Mouse (Mus musculus) midbrain, embryonic 10.5 days (tissue): Measurements from ENCODE around the gene Abca7. TPM values are rescaled to one million over a fixed set of nuclear protein-coding genes. Genes with fewer than 3 reads are reported as not detected.

ENCODE experiments used
- DNase-seq: peaks from one replicate; pipeline ENCODE4 v3.0.0-alpha.2; 2017; ENCODE audit warnings: low spot score
- H3K27ac ChIP-seq: fragments of 300-500 bp; sonication (generic); replicated peaks from 2 replicates; pipeline ENCODE4 v1.5.1; 2016; ENCODE audit warnings: mild to moderate bottlenecking
- H3K27me3 ChIP-seq: fragments of 300-500 bp; sonication (generic); 2 replicates; pipeline ENCODE4 v1.6.1; 2016; ENCODE audit warnings: low read depth, mild to moderate bottlenecking; ENCODE audit not compliant: poor library complexity, severe bottlenecking
- H3K36me3 ChIP-seq: fragments of 300-500 bp; sonication (generic); 2 replicates; pipeline ENCODE4 v1.6.1; 2016; ENCODE audit warnings: mild to moderate bottlenecking, moderate library complexity
- H3K4me1 ChIP-seq: fragments of 300-500 bp; sonication (generic); 2 replicates; pipeline ENCODE4 v1.6.1; 2016
- H3K4me3 ChIP-seq: fragments of 300-500 bp; sonication (generic); 2 replicates; pipeline ENCODE4 v1.5.1; 2016; ENCODE audit warnings: mild to moderate bottlenecking, moderate library complexity
- H3K9me3 ChIP-seq: fragments of 300-500 bp; sonication (generic); replicated peaks from 2 replicates; pipeline ENCODE4 v1.6.1; 2016; ENCODE audit warnings: mild to moderate bottlenecking
- WGBS: fragments of 180-500 bp; shearing (Covaris S2); methylation state at CpG from one replicate; pipeline ENCODE4 v1.1.7; 2016; 5-methylcytosine and 5-hydroxymethylcytosine counted together
- polyA plus RNA-seq: library from polyadenylated mRNA; unstranded; fragments of >200 nt; fragmentation: Nextera tagmentation; extraction: Ambion mirVana; gene quantifications from 2 replicates; pipeline ENCODE4 v1.2.1, GENCODE M21; 2016

Abca7 gene
- polyA plus RNA-seq, 1 experiment from 2014 or later, result 3.2 TPM

DNA sequence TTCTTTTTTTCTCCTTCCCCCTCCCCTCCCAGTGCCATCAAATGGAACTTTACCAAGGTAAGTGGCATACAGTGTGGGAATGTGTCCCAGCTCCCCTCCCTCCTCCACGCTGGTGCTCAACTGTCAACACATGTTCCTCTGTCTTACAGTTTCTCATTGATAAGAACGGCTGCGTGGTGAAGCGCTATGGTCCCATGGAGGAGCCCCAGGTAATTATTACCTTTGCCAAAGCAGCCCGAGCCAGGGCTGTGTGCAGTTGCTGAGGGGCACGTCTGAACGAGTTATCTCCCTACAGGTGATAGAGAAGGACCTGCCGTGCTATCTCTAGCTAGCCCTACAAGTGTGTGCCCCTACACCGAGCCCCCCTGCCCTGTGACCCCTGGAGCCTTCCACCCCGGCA, 59.6 kb downstream of the Abca7 start:
- peaks cover 56% of the 10 kb centered on the region for H3K36me3 ChIP-seq
- no peak for DNase-seq
- no peaks in the 10 kb centered on the region for H3K27me3 ChIP-seq
- peak overlapping the region; percentile 95; the same call in 1 of the 2 replicates for H3K4me3 ChIP-seq
- no peaks in the 10 kb centered on the region for H3K9me3 ChIP-seq
- peaks cover 51% of the 10 kb centered on the region for H3K4me1 ChIP-seq
- no peak overlapping the region for H3K27ac ChIP-seq
- 94% methylated on average over 9 of the region's 10 CpGs for WGBS

DNA sequence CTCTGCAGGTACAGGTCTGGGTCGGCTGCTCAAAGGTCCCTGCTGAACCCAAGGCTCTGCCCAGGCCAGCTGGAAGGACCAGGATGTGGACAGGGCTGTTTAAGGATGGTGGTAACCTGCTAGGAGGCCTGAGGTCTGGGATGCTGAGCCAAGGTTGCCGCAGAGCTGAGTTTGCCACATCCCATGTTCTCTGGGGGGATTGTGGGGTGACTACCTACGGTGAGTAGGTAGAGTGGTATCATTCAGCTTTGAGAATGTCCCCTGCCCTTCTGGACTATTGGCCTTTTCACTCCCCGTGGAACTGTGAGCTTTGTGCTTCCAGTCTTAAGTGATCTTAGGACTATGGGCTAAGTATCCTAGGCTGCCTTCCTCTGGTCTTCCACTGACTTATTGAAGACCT, 60.2 kb downstream of the Abca7 start:
- H3K4me3 ChIP-seq, result no peak overlapping the region
- H3K27ac ChIP-seq, result no peak overlapping the region
- DNase-seq, result no peak
- H3K36me3 ChIP-seq, result peaks cover 62% of the 10 kb centered on the region
- WGBS, result 89% methylated on average over 4 of the region's 4 CpGs
- no peaks in the 10 kb centered on the region for H3K27me3 ChIP-seq
- H3K4me1 ChIP-seq, result peaks cover 45% of the 10 kb centered on the region
- no peaks in the 10 kb centered on the region for H3K9me3 ChIP-seq

DNA sequence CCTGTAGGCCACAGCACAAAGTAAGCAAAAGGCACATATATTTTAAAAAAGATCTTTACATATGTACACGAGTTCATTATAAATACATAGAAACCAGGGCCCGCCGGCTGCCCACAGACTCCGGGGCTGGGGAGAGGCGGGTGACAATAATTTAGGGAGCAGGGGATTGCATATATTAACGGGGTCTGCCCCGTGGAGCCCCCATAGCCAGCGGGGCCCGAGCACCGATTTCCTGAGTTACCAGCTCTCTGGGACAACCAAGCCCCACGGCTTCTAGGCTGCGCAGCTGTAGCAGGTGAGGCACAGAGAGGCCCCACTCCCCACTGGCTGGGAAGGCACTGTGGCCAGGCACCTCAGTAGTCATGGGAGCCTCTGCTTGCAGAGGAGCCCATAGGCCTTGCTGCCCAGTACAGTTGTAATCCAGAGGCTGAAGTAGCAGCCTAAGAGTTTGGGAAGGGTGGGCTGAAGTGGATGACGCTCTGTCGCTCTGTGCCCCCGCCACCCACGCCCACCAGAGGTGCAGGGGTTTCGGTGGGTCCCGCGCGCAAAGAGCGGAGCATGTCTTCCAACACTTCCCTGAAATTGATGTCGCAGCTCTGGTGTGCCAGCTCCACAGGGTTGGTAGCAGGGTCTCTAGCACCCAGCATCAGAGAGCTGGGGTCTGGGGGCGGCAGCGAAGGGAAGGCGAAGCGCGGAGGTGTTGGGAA, 60.8 kb downstream of the Abca7 start:
- Histone ChIP-seq H3K9me3 (no peaks in the 10 kb centered on the region), H3K36me3 (peaks cover 68% of the 10 kb centered on the region), H3K27me3 (no peaks in the 10 kb centered on the region), H3K4me1 (peaks cover 38% of the 10 kb centered on the region), H3K4me3 (no peak overlapping the region), H3K27ac (no peak overlapping the region)
- WGBS, result 90% methylated on average over 27 of the region's 27 CpGs
- DNase-seq, result no peak

DNA sequence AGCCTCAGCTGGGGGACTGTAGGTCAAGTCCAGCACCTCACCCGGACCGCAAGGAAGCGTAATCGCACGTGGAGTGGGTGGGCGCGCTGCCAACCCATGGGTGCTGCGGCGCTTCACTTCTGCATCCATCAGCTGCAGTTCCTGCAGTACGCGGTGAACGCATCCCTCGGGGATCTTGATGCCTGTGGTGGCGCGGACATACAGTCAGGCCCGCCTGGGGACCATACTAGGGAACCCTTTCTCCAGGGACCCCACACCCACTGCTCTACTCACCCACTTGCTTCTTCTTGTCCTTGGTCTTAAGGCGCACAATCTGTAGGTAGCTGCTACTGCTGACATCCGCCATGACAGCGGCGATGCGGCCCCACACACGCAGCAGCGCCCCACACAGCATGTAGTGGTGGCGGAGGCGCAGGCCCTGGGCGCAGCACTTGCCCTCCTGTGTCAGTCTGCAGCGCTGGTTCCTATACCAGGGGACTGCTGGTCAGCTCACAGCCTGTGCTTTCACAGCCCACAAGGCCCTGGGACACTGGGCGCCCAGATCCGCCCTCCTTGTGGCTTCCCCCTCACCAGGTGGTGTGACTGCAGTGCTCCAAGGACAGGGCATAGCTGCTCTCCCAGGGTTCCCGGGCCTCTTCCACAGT, 61.5 kb downstream of the Abca7 start:
- H3K27ac ChIP-seq, result no peak overlapping the region
- H3K27me3 ChIP-seq, result no peaks in the 10 kb centered on the region
- H3K36me3 ChIP-seq, result peaks cover 75% of the 10 kb centered on the region
- H3K4me1 ChIP-seq, result peaks cover 32% of the 10 kb centered on the region
- no peak overlapping the region for H3K4me3 ChIP-seq
- no peak for DNase-seq
- WGBS, result 81% methylated on average over 30 of the region's 30 CpGs
- H3K9me3 ChIP-seq, result no peaks in the 10 kb centered on the region

DNA sequence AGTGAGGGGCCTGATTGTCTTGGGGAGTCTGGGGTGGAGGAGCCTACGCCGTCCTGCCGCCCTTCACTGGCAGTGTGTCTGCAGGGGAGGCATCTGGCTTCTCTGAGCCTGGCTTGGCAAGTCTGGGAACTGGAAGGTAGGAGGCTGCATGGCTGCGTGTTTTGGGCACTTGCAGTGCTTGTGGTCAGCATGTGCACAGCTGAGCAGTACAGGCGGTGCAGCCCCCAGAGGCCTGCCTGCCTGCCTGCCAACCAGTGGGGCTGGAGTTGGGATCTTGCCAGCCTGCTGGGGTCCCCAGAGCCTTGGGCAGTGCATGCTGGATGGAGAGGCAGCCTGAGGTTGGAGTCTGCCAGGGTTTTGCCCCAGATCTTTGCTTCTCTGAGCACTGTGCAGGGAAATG, 66.8 kb downstream of the Abca7 start:
- Histone ChIP-seq H3K36me3 (peaks cover 83% of the 10 kb centered on the region), H3K27me3 (no peaks in the 10 kb centered on the region), H3K9me3 (no peaks in the 10 kb centered on the region), H3K4me1 (no peaks in the 10 kb centered on the region), H3K27ac (no peak overlapping the region), H3K4me3 (no peak overlapping the region)
- 95% methylated on average over 5 of the region's 5 CpGs for WGBS
- no peak for DNase-seq

DNA sequence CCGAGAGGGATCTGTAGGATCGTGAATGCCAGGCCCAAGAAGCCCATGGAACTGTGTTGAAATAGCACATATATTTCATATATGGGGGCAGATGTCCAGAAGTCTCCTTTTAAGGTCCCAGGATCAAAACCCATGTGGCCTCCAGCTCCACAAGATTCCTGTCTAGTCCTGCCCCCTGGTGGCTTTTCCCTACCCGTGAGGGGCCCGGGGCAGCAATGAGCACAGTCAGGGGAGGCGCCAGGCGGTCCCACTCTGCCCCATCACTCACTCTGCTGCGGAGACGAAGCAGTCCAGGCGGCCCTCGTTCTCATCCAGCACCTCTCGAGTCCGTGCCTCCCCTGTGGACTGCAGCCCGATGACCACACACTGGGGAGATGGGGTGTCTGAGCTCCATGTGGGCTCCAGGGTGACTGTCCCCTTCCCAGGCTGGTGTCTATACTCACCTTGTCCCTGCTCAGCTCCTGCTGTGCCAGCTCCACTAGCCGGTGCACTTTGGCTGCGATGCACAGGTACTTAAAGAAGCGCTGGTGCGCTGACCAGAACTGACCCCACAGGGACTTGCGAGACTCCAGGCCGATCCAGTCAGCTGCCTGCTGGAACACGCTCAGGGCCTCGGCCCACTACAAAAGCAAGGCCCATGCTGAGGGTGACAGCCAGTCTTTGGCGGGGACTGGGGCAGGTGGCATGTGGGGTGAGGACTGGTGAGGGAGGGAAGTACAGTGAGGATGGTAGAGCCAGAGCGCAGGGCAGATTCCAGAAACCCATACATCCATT, 67.8 kb downstream of the Abca7 start:
- Histone ChIP-seq H3K4me1 (no peaks in the 10 kb centered on the region), H3K27me3 (no peaks in the 10 kb centered on the region), H3K9me3 (no peaks in the 10 kb centered on the region), H3K27ac (0 out of 2 replicates have a peak overlapping the region, but pooled peaks have one; percentile 28), H3K36me3 (peaks cover 74% of the 10 kb centered on the region), H3K4me3 (no peak overlapping the region)
- WGBS, result 73% methylated on average over 23 of the region's 23 CpGs
- no peak for DNase-seq

Other genes starting within 250 kb of the Abca7 start
- 48.6 and 51.7 TPM in 2 replicates for gene Polrmt, start 249.9 kb upstream of the Abca7 start, polyA plus RNA-seq
- gene Fgf22, start 241.4 kb upstream of the Abca7 start, polyA plus RNA-seq, result 0.27 and 0.42 TPM in 2 replicates
- gene Rnf126, start 229.5 kb upstream of the Abca7 start, polyA plus RNA-seq, result 109 and 118 TPM in 2 replicates
- 1.1 and 1.8 TPM in 2 replicates for gene Fstl3, start 219.2 kb upstream of the Abca7 start, polyA plus RNA-seq
- 0.05 TPM in 1 of 2 replicates, not detected in the other for gene Prss57, start 205.5 kb upstream of the Abca7 start, polyA plus RNA-seq
- gene Palm, start 202.9 kb upstream of the Abca7 start, polyA plus RNA-seq, result 130 and 153 TPM in 2 replicates
- 0.46 and 0.67 TPM in 2 replicates for gene Misp, start 175.5 kb upstream of the Abca7 start, polyA plus RNA-seq
- 296 and 334 TPM in 2 replicates for gene Ptbp1, start 142.1 kb upstream of the Abca7 start, polyA plus RNA-seq
- gene Prtn3, start 122.0 kb upstream of the Abca7 start, polyA plus RNA-seq, result 8.0 and 13.5 TPM in 2 replicates
- gene Plppr3, start 121.9 kb upstream of the Abca7 start, polyA plus RNA-seq, result 110 and 169 TPM in 2 replicates
- gene Elane, start 110.2 kb upstream of the Abca7 start, polyA plus RNA-seq, result 0.16 and 0.46 TPM in 2 replicates
- not detected in 2 replicates for gene Cfd, start 105.6 kb upstream of the Abca7 start, polyA plus RNA-seq
- 69.8 and 70.8 TPM in 2 replicates for gene Med16, start 87.6 kb upstream of the Abca7 start, polyA plus RNA-seq
- gene Gm26602, start 85.6 kb upstream of the Abca7 start, polyA plus RNA-seq, result 2.0 and 5.5 TPM in 2 replicates
- gene Kiss1r, start 79.5 kb upstream of the Abca7 start, polyA plus RNA-seq, result 1.0 and 1.2 TPM in 2 replicates
- gene R3hdm4, start 75.3 kb upstream of the Abca7 start, polyA plus RNA-seq, result 126 and 154 TPM in 2 replicates
- 12.5 and 13.4 TPM in 2 replicates for gene Arid3a, start 69.5 kb upstream of the Abca7 start, polyA plus RNA-seq
- gene Wdr18, start 36.3 kb upstream of the Abca7 start, polyA plus RNA-seq, result 136 and 155 TPM in 2 replicates
- 0.25 and 0.30 TPM in 2 replicates for gene Grin3b, start 25.8 kb upstream of the Abca7 start, polyA plus RNA-seq
- 11.0 TPM in 2 replicates for gene Tmem259, start 12.2 kb upstream of the Abca7 start, polyA plus RNA-seq
- gene Cnn2, start 7.9 kb upstream of the Abca7 start, polyA plus RNA-seq, result 198 and 199 TPM in 2 replicates
- gene Arhgap45, start 20.2 kb downstream of the Abca7 start, polyA plus RNA-seq, result 7.9 and 8.0 TPM in 2 replicates
- 233 and 276 TPM in 2 replicates for gene Polr2e, start 43.3 kb downstream of the Abca7 start, polyA plus RNA-seq
- gene Gpx4, start 50.7 kb downstream of the Abca7 start, polyA plus RNA-seq, result 702 and 747 TPM in 2 replicates
- gene Sbno2, start 109.1 kb downstream of the Abca7 start, polyA plus RNA-seq, result 15.0 and 15.2 TPM in 2 replicates
- gene Stk11, start 119.3 kb downstream of the Abca7 start, polyA plus RNA-seq, result 18.0 and 19.7 TPM in 2 replicates
- gene Atp5d, start 142.1 kb downstream of the Abca7 start, polyA plus RNA-seq, result 463 and 481 TPM in 2 replicates
- gene Cbarp, start 144.3 kb downstream of the Abca7 start, polyA plus RNA-seq, result 7.8 and 9.3 TPM in 2 replicates
- 17.8 and 19.7 TPM in 2 replicates for gene Midn, start 151.8 kb downstream of the Abca7 start, polyA plus RNA-seq
- 91.8 and 135 TPM in 2 replicates for gene Cirbp, start 169.5 kb downstream of the Abca7 start, polyA plus RNA-seq
- gene 1600002K03Rik, start 176.4 kb downstream of the Abca7 start, polyA plus RNA-seq, result 10.6 and 11.2 TPM in 2 replicates
- 56.6 and 64.5 TPM in 2 replicates for gene Efna2, start 183.0 kb downstream of the Abca7 start, polyA plus RNA-seq
- 154 and 166 TPM in 2 replicates for gene Mum1, start 229.9 kb downstream of the Abca7 start, polyA plus RNA-seq